Mouse (Mus musculus): ENCODE results near the gene Tango2. TPM values are rescaled to one million over a fixed set of nuclear protein-coding genes. Genes with fewer than 3 reads are reported as not detected.

The Tango2 gene
- total and polyA plus RNA-seq, 3 experiments: 3.8 to 10.8 (median 9.6) TPM

GRCm38 (mm10) chr16:18391127-18391526, 43.2 kb upstream of the Tango2 start:
- in situ Hi-C loops (cut with MboI; ENCODE audit: low pct_ligation_motif_present, low pct_unique_long_range_greater_than_20kb, low sequenced_read_pairs): no loop called here

DNA sequence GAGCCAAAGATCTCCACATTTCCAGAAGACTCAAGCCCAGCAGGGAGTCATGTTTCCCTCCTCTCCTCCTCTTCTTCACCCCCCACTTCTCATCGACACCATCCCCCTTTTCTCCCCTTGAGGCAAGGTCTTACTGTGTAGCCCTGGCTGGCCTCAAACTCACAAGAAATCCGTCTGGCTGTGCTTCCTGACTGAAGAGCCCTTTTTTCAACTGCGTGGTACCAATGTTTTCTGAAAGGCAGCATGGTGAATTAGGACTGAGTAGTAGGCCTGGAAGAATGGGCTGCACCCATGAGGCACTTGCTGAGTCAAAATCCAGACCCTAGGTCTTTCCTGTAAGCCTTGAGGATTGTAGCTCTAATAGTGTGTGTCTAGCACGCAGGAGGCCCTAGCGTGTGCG, 42.5 kb upstream of the Tango2 start:
- Histone ChIP-seq H3K4me2 (ENCODE audit: insufficient read depth, low read depth, poor library complexity, severe bottlenecking) (no peak overlapping the region), H3K36me3 (replicated peaks in 1 of 2; ENCODE audit: control insufficient read depth in 1 of 2, insufficient read depth in 1 of 2, low read length in 1 of 2) (no peaks in the 10 kb centered on the region), H3K4me3 (replicated peaks in 1 of 3; ENCODE audit: low read depth in 2 of 3, low read length in 2 of 3, poor library complexity in 1 of 3) (no peak overlapping the region), H3K79me2 (replicated peaks; ENCODE audit: control insufficient read depth, extremely low read depth, insufficient read depth, poor library complexity, severe bottlenecking) (no peaks in the 10 kb centered on the region), H3K4me1 (ENCODE audit: control insufficient read depth in 1 of 2, insufficient read depth in 2 of 2) (peaks cover 15 to 33% of the 10 kb centered on the region in 2 experiments), H3K9ac (ENCODE audit: insufficient read depth, low read depth) (no peak overlapping the region), H3K9me3 (replicated peaks; ENCODE audit: low read length) (no peaks in the 10 kb centered on the region), H3K27ac (ENCODE audit: insufficient read depth, low read depth) (no peak overlapping the region), H3K27me3 (replicated peaks) (peaks cover 17% of the 10 kb centered on the region)
- no peak for TF ChIP-seq NELFE (IDR thresholded peaks at IDR 0.05; ENCODE audit: low read depth, low read length)
- no peak for TF ChIP-seq UBTF (IDR thresholded peaks at IDR 0.05; ENCODE audit: low read depth, low read length)
- TF ChIP-seq JUN (IDR thresholded peaks at IDR 0.05; ENCODE audit: insufficient read depth, low read depth, low read length): no peak
- no peak for TF ChIP-seq RAD21 (IDR thresholded peaks at IDR 0.05; ENCODE audit: low read depth, low read length)
- TF ChIP-seq IRF4 (IDR thresholded peaks at IDR 0.05; ENCODE audit: low read depth, low read length): no peak
- no peak for TF ChIP-seq MAZ (IDR thresholded peaks at IDR 0.05; ENCODE audit: low read depth, low read length)
- TF ChIP-seq SMC3 (IDR thresholded peaks at IDR 0.05; ENCODE audit: low read depth, low read length): no peak
- TF ChIP-seq BHLHE40 (IDR thresholded peaks at IDR 0.05; ENCODE audit: low read depth, low read length): no peak
- no peak for TF ChIP-seq CHD2 (IDR thresholded peaks at IDR 0.05; ENCODE audit: low read length)
- no peak for DNase-seq (ENCODE audit: extremely low read depth)
- dilution Hi-C loops (cut with MboI; ENCODE audit: extremely low pct_ligation_motif_present, extremely low pct_unique_long_range_greater_than_20kb, low sequenced_read_pairs): no loop called here
- in situ Hi-C loops (cut with MboI; ENCODE audit: low pct_ligation_motif_present, low pct_unique_long_range_greater_than_20kb, low sequenced_read_pairs): no loop called here

More at GRCm38 (mm10) chr16:18391127-18391526, 43.2 kb upstream of the Tango2 start:
- Histone ChIP-seq H3K27me3 (replicated peaks) (peaks cover 15% of the 10 kb centered on the region), H3K9ac (ENCODE audit: insufficient read depth, low read depth) (no peak overlapping the region), H3K9me3 (replicated peaks; ENCODE audit: low read length) (no peaks in the 10 kb centered on the region), H3K79me2 (replicated peaks; ENCODE audit: control insufficient read depth, extremely low read depth, insufficient read depth, poor library complexity, severe bottlenecking) (no peaks in the 10 kb centered on the region), H3K4me3 (replicated peaks in 1 of 3; ENCODE audit: low read depth in 2 of 3, low read length in 2 of 3, poor library complexity in 1 of 3) (no peak overlapping the region), H3K4me2 (ENCODE audit: insufficient read depth, low read depth, poor library complexity, severe bottlenecking) (no peak overlapping the region), H3K36me3 (replicated peaks in 1 of 2; ENCODE audit: control insufficient read depth in 1 of 2, insufficient read depth in 1 of 2, low read length in 1 of 2) (no peaks in the 10 kb centered on the region), H3K27ac (ENCODE audit: insufficient read depth, low read depth) (no peak overlapping the region), H3K4me1 (ENCODE audit: control insufficient read depth in 1 of 2, insufficient read depth in 2 of 2) (peaks cover 17 to 39% of the 10 kb centered on the region in 2 experiments)
- dilution Hi-C loops (cut with MboI; ENCODE audit: extremely low pct_ligation_motif_present, extremely low pct_unique_long_range_greater_than_20kb, low sequenced_read_pairs): no loop called here
- no peak for DNase-seq (ENCODE audit: extremely low read depth)
- no peak for TF ChIP-seq TCF12 (IDR thresholded peaks at IDR 0.05; ENCODE audit: low read depth, low read length)
- TF ChIP-seq ZNF384 (IDR thresholded peaks at IDR 0.05; ENCODE audit: low read depth, low read length): no peak
- TF ChIP-seq BHLHE40 (IDR thresholded peaks at IDR 0.05; ENCODE audit: low read depth, low read length): no peak
- TF ChIP-seq RAD21 (IDR thresholded peaks at IDR 0.05; ENCODE audit: low read depth, low read length): no peak
- TF ChIP-seq PAX5 (IDR thresholded peaks at IDR 0.05; ENCODE audit: low read length): no peak
- no peak for TF ChIP-seq ELF1 (IDR thresholded peaks at IDR 0.05; ENCODE audit: low read depth, low read length)
- no peak for TF ChIP-seq TBP (conservative IDR thresholded peaks at IDR 0.05; ENCODE audit: low read depth, low read length)
- TF ChIP-seq HCFC1 (IDR thresholded peaks at IDR 0.05; ENCODE audit: low read depth, low read length): no peak
- no peak for TF ChIP-seq MAZ (IDR thresholded peaks at IDR 0.05; ENCODE audit: low read depth, low read length)
- TF ChIP-seq RCOR1 (conservative IDR thresholded peaks at IDR 0.05; ENCODE audit: low read depth, low read length): no peak
- no peak for TF ChIP-seq MXI1 (IDR thresholded peaks at IDR 0.05; ENCODE audit: low read depth, low read length)
- no peak for TF ChIP-seq MYC (IDR thresholded peaks at IDR 0.05; ENCODE audit: low read depth, low read length)
